ENCODE assay signal across 22 mouse cellular contexts in the genomic region with DNA sequence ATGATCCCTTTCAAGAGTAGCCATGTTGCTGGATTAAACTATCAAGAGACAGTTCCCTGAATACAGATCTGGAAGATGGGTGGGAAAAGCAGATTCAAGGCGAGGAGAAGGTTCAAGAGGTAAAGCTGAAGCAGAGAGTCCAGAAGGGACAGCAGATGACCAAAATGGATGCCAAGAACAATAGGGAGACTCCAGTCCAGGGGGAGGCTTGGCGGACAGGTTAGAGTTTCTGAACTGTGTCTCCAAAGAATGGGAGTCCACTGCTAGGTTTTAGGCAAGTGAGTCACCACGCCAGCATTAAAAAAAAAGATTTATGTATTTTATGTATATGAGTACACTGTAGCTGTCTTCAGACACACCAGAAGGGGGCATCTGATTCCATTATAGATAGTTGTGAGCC. TPM values are rescaled to one million over a fixed set of nuclear protein-coding genes. Genes with fewer than 3 reads are reported as not detected.
"Had no signal": no experiment of that assay in that cellular context is flagged by ENCODE, and none has a peak within 500 bp of the region (broad histone marks: within the 10 kb centered on the region; RNA-seq: fewer than 3 reads in every experiment).

No protein-coding gene starts in this region.

- H3K9ac ChIP-seq: lung, embryonic 14.5 days; midbrain, embryonic 13.5 days; neural tube, embryonic 13.5 days; neural tube, embryonic 15.5 days; stomach, embryonic 15.5 days had no signal

- H3K27ac ChIP-seq: midbrain, embryonic 10.5 days; midbrain, embryonic 13.5 days; neural tube, embryonic 13.5 days; neural tube, embryonic 15.5 days; stomach, embryonic 15.5 days; stomach, postnatal 0 days had no signal

- ATAC-seq: midbrain, embryonic 13.5 days; midbrain, embryonic 16.5 days had no signal

- H3K4me3 ChIP-seq: midbrain, embryonic 10.5 days; midbrain, embryonic 13.5 days; myocyte; neural tube, embryonic 13.5 days; neural tube, embryonic 15.5 days; stomach, embryonic 15.5 days had no signal

- H3K4me1 ChIP-seq: midbrain, embryonic 13.5 days; neural tube, embryonic 13.5 days; neural tube, embryonic 15.5 days; stomach, embryonic 15.5 days had no signal

- H3K4me2 ChIP-seq: lung, embryonic 14.5 days; midbrain, embryonic 13.5 days; neural tube, embryonic 13.5 days; neural tube, embryonic 15.5 days; stomach, embryonic 15.5 days had no signal

- H3K9me3 ChIP-seq: midbrain, embryonic 10.5 days; midbrain, embryonic 13.5 days; neural tube, embryonic 13.5 days; neural tube, embryonic 15.5 days; stomach, embryonic 15.5 days had no signal

- H3K36me3 ChIP-seq: midbrain, embryonic 10.5 days; midbrain, embryonic 13.5 days; neural tube, embryonic 13.5 days; neural tube, embryonic 15.5 days; stomach, embryonic 15.5 days had no signal

- H3K27me3 ChIP-seq: midbrain, embryonic 13.5 days; neural tube, embryonic 13.5 days; neural tube, embryonic 15.5 days; stomach, embryonic 15.5 days had no signal

- DNase-seq: lung, adult 18-20 months; lung, embryonic 14.5 days; lung, postnatal 10 days; lung, postnatal 4 days; right cerebral cortex, postnatal 14 days; thymus, adult 2 months; thymus, postnatal 25 days; thymus, postnatal 4 days had no signal

RNA-seq across cellular contexts. Expression of gene Ccdc184, which starts 12.3 kb away (rescaled TPM):
- polyA plus RNA-seq: lung, embryonic 14.5 days had no signal

RNA-seq across cellular contexts. Expression of gene Olfr288, which starts 40.7 kb away (rescaled TPM):
- polyA plus RNA-seq: liver, embryonic 16.5 days; lung, embryonic 14.5 days; lung, embryonic 16.5 days; midbrain, embryonic 10.5 days; midbrain, embryonic 13.5 days; midbrain, embryonic 16.5 days; myocyte; neural tube, embryonic 11.5 days; neural tube, embryonic 13.5 days; neural tube, embryonic 15.5 days; spleen, adult 2 months; stomach, embryonic 15.5 days; stomach, postnatal 0 days; testis, adult 2 months; thymus, adult 2 months; urinary bladder, adult 2 months had no signal
